Mouse (Mus musculus) urinary bladder, postnatal 14 days (tissue): Measurements from ENCODE around the gene 1700015G11Rik.

Experiments used
- DNase-seq: peaks from one replicate; pipeline ENCODE4 v3.0.0; 2021; ENCODE audit warnings: low spot score

Gene 1700015G11Rik

GRCm38 (mm10) chr7:52015628-52016027 lies at the start of gene 1700015G11Rik:
Gene 1700015G11Rik (minus strand): TSS chr7:52015728.
- DNase-seq: no peak

DNA sequence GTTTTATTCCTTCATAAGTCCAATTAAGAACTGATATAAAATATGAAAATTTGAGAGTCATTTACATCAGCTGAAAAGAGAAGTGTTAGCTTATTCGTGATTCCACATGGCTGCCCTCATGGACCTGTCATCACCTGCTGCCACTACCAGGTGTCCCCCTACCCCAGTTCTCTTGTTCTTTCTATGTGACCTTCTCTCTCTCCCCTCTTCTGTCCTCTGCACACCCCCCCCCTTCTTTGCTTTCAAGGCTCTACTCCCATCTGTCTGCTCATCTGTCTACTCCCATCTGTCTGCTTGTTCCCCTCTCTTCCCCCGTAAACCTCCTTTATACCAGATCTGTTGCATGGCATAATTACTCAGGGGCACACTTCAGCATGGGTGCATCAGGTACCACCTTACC lies 41.4 kb upstream of the 1700015G11Rik start:
- no peak for DNase-seq

- no peak for DNase-seq
Measured at GRCm38 (mm10) chr7:52056274-52056673, 40.7 kb upstream of the 1700015G11Rik start.

DNA sequence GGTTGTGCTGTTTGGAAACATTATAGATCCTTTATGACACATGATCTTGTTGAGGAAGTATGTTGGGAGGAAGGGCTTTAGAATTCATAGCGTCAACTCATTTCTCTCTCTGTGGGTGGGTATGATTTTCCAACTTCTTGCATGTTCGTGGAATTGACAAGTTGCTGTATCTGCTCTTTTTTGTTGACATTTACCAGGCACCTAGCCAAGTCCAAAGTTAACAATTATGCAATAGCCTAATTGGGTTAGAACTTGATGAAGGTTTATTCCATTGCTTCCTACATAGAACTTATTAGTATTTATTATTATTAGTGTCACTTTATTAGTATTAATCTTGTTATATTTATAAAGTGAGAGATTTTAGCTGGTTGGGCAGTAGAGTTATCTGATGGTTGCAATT lies 40.3 kb upstream of the 1700015G11Rik start:
- no peak for DNase-seq

DNA sequence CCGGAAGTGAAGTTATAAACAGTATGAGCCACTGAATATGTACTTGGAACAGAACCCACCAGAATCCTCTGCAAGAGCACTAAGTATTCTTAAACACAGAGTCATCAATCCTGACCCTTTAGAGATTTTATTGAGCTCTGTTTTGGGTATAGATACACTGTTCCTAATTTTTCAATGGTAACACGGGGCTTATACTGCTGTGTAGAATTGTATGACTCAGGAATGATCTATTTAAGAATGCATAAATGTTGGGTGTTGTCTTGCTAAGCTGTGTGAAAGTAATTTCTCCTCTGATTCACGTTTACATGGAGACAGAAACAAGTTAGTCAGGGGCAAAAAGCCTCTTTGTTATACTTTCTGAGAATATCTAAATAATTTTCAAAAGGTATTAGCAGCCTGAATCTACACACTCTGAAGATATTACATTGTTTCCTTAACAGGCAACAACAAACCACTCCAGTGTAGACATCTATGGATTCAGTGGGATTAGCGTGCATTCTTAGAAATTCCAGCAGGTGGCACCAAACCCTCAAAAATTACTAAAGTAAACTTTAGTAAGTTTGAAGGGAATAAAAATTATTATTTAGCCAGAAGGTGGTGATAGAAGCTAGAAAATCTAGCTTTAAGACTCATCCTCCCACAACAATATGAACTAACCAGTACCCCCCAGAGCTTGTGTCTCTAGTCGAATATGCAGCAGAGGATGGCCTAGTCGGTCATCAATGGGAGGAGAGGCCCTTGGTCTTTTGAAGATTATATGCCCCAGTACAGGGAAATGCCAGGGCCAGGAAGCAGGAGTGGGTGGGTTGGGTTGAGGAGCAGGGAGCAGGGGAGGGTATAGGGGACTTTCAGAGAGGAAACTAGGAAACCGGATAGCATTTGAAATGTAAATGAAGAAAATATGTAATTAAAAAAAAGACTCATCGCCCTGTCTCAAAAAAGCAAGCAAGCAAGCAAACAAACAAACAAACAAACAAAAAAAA lies 22.4 kb upstream of the 1700015G11Rik start:
- DNase-seq: peak; percentile 38

DNA sequence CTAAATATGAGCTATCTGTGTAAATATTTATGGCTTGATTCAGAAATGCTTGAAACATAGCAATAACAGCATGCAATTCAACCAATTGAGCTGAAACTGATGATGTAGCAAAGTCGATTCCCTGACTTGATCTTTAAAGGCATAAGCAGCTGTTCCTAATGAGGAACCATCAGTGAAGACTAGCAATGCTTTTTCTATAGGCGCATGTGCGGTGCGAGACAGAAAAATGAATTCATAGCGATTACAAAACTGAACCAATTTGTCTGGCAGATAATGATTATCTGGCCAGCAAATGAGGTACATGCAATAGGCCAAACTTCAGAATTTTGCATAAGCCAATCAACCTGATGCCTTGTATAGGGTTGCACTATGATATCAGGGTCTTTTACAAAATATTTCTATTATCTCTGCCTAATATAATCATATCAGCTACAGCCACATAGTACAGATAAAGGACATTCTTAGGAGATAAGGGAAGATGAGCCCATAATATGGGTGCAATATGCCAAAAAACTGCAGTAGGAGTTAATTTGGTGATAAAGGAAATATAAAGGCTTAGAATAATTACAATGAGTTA lies 8.6 kb upstream of the 1700015G11Rik start:
- DNase-seq: no peak

GRCm38 (mm10) chr7:52022039-52022438 lies 6.5 kb upstream of the 1700015G11Rik start:
- no peak for DNase-seq

DNA sequence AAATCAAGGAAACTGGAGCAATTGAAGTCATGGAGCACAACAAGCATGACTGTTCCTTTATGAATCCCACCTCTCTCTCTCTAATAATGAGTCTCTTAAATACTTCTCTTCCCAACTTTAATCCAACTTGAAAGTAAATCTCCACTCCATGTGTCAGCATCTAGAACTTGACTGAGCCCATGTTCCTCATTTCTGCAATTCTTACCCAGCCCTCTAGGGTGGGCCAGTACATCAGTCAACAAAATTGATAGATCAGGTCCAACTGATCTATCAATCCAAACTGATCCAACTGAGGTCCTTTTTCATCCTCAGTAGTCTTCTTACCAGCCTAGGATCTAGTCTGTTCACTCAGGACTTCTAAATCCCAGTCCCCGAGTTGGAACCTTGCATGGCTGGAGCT lies 348 bp downstream of the 1700015G11Rik start:
- no peak for DNase-seq

DNA sequence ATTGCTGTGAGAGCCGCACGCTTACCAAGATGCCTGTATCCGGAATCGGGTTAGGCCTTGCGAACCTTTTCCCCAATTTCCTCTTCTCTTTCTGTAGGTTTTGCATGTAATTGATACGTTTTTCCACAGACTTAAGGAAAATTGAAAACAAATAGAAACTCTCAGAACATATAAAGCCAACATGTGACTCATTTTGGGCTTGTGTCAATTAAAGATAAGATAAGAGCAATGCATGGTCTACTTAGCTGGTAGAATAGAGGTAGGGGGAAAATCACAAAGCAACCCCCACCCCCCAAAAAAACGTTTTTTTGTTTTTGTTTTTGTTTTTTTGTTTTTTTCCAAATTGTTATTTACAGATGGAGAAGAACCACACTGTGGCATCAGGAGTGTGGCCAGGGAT lies 2.1 kb downstream of the 1700015G11Rik start:
- DNase-seq: no peak

DNA sequence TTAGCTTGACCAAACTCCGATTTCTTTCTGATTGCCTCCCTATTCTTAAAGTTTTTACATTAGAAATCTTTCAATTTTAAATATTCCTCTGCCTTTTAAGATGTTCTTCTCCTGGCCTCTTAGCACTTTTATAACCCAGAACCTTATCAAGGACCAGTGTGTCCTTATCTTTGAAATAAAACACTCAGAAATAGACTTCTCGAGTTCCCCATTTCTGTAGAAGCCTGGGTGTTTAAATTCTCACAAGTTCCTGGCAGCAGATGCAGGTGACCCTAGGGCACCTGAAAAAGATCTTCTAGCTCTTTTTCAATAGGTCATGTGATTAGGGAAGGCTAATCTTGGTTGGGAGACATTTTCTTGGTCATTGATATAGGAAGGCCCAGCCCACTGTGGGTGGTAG lies 8.4 kb downstream of the 1700015G11Rik start:
- no peak for DNase-seq

DNA sequence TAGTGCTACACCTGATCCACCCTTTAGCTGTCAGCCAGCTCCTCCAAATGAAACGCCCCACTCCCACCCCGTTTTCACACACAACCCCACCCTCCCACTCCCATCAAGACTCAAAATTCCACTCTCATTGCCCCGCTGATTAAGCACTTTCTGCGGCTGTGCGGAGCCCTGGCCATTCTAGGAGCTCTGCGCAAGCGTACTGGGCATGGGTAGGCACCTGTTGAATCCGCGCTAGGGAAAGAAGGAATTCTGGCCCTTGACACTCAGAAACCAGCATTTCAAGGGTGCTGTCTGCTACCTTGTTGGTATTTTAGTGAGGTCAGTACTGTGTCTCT lies 9.3 kb downstream of the 1700015G11Rik start:
- DNase-seq: no peak

DNA sequence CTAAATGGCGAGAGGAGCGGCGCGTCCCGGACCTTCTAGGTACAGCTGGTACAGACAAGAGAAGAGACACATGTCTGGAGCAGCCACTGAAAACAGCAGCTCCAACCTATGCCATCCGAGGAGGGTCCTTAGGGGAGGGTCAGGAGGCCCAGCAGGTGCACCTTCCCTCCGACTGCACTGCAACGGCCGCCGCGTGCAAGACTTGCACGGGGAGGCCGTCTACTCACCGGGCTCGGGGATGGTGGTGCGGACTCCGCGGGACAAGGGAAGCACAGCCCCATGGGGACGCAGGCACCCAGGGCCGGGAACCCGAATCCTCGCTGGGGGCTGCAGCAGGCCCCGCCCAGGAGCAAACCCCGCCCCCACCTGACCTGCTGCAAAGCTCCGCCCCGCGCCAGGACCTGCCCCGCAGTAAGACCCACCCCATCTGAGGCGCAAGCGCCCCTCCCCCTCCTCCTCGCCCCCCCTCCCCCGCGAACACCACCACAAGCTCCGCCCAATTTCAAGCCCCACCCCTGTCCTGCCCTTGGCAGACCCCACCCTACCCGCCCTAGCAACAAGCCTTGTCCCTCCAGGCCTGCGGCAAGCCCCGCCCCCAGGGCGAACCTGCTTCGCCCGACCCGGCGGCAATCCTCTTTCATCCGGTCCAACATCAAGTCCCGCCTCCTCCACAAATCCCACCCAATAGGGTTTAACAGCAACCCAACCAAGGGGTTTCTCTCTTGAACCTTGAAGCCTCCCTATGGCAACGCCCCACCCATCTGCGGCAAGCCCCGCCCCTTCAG lies 9.8 kb downstream of the 1700015G11Rik start, which contains the start of gene Svip:
Gene Svip (minus strand): TSS at position 508 of the 785 bp plus-strand sequence.
- DNase-seq: peak; percentile 89

DNA sequence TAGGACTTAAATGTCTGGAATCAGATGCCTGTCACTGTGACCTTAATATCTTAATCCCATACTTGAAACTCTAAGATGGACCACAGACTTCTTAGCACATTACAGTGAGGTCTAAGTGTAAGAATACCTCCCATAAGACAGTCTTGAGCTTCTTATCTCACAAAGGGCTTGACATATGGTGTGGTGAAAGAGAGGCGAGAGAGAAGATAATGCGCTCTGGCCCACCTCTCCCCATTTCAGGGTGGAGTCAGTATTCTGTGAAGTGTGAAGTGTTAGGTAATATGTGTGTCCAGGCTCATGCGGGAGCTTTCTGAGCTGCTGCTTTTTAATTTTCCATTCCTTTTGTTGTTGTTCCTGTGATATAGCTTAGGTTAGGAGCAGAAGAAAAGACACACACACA lies 24.5 kb downstream of the 1700015G11Rik start:
- DNase-seq: no peak

- no peak for DNase-seq
Measured at GRCm38 (mm10) chr7:51986909-51987308, 28.6 kb downstream of the 1700015G11Rik start.

DNA sequence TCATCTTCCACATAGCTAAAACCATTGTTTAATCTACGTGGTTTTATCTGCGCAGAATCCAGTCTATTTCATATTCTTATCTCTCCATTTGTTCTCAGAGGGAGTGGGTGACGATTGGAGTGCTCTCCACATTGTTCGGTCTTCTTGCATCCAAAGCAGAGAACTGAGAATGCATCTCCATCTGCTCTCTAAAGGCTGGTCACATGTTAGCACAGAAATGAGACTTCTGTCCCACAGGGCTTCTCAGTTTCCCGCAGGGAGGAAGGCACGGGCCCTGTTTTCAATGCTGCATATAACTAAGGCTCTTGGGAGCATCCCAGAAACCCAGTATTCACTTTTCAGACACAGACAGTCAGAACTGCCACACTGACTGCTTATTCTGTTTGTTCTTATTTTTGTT lies 29.8 kb downstream of the 1700015G11Rik start:
- DNase-seq: no peak

GRCm38 (mm10) chr7:51982303-51982702 lies 33.2 kb downstream of the 1700015G11Rik start:
- no peak for DNase-seq

DNA sequence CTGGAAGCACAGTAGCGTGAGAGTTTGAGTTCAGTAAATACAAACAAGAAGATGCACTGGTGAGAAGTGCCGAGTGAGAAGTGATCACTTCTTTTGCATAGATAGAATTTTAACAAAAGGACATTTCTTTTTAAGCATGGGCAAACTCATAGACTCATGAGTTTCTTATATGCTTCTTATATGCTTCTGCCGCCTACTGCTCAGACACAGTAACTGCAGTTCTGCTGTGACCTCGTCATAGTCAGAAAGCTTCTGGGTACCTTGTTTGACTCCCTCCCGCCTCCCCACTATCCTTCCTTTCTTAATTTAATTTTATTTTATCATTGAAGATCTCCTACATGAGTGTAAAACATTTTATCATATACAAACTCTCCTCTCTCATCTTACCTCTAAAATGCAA lies 36.3 kb downstream of the 1700015G11Rik start:
- no peak for DNase-seq

DNA sequence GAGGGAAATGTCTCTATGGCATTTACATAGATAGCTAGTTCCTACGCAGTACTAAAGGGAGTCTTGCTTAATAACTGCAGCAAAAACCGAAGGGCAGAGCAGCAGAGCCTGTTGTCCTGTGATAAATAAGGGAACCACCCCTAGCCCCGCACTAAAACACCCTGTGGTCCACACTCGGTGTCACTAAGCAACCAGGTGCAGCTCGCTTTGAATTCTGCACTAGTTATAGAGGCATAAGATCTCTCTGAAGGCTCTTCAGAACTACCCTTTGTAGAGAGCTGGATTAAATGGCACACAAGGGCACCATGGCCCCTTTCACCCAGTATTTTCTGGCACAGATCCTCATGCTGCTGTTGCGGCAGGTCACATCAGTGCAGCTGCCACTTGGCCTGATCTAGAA lies 40.3 kb downstream of the 1700015G11Rik start:
- no peak for DNase-seq

- DNase-seq: no peak
Measured at GRCm38 (mm10) chr7:51973526-51973925, 42.0 kb downstream of the 1700015G11Rik start.

- DNase-seq: no peak
Measured at GRCm38 (mm10) chr7:51973091-51973490, 42.4 kb downstream of the 1700015G11Rik start.

- DNase-seq: no peak
Measured at GRCm38 (mm10) chr7:51972252-51972855, 43.2 kb downstream of the 1700015G11Rik start.

DNA sequence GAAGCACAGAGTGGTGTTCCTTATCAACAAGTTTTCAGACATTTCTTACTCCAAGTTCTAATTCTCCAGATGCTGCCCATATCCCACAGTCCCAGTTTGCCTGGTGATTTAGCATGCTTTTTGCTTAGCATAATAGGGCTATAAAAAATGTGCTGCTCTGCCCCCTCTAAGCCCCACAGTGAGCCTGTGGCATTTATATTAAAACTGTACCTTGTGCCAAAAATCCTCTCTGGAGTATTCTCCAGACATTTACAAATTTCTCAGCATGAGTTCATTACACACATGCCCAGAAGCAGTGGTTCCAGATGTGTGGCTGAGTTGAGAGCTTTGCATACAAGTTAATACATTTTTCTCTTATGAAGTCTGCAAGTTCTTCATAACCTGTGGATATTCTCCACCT lies 46.1 kb downstream of the 1700015G11Rik start:
- no peak for DNase-seq
